Comparison of ENCODE assay signal across 8 mouse cellular contexts in genomic region chr15:62079155-62080109, GRCm38 (mm10).
DNase-seq lines count a peak whose midpoint lies in the region; ATAC-seq and TF ChIP-seq lines count a peak whose summit lies in the region.

No protein-coding gene starts in this region.

- peak; percentile 78 for ATAC-seq in heart, embryonic 11.5 days (replicated peaks; ENCODE audit: insufficient number of reproducible peaks, low FRiP score, low TSS enrichment)
- peak; percentile 86 for ATAC-seq in liver, postnatal 0 days
- ATAC-seq in stomach, embryonic 14.5 days (ENCODE audit: insufficient number of reproducible peaks, insufficient read depth, low FRiP score, low read depth), result peak; percentile 75

- H3K4me3 ChIP-seq in embryonic fibroblast, embryonic 13.5 days (ENCODE audit: insufficient read depth, low read length), result no peak overlapping the region
- no peak overlapping the region for H3K4me3 ChIP-seq in heart, embryonic 11.5 days (ENCODE audit: low read depth, low read length)
- H3K4me3 ChIP-seq in liver, postnatal 0 days (ENCODE audit: low read depth, low read length), result no peak overlapping the region
- no peak overlapping the region for H3K4me3 ChIP-seq in stomach, embryonic 14.5 days (ENCODE audit: low read depth, low read length)

- TF ChIP-seq CTCF in embryonic fibroblast, embryonic 13.5 days (IDR thresholded peaks at IDR 0.05; ENCODE audit: borderline replicate concordance, insufficient read depth, low read length), result no peak
- no peak for TF ChIP-seq CTCF in liver, postnatal 0 days (IDR thresholded peaks at IDR 0.05; ENCODE audit: low read depth)

- WGBS in heart, embryonic 11.5 days (ENCODE audit: insufficient replicate concordance), result 69% methylated on average over 9 of the region's 9 CpGs
- 70% methylated on average over 9 of the region's 9 CpGs for WGBS in liver, postnatal 0 days (ENCODE audit: insufficient replicate concordance)
- WGBS in stomach, embryonic 14.5 days, result 73% methylated on average over 9 of the region's 9 CpGs

- H3K9ac ChIP-seq in heart, embryonic 11.5 days (ENCODE audit: low read depth, low read length), result no peak overlapping the region
- H3K9ac ChIP-seq in liver, postnatal 0 days (replicated peaks), result no peak overlapping the region
- H3K9ac ChIP-seq in stomach, embryonic 14.5 days (replicated peaks; ENCODE audit: low read depth, low read length), result no peak overlapping the region

- no peaks in the 10 kb centered on the region for H3K36me3 ChIP-seq in heart, embryonic 11.5 days (ENCODE audit: control insufficient read depth, insufficient read depth, low read length)
- no peaks in the 10 kb centered on the region for H3K36me3 ChIP-seq in liver, postnatal 0 days (replicated peaks; ENCODE audit: insufficient read depth, low read length)
- no peaks in the 10 kb centered on the region for H3K36me3 ChIP-seq in stomach, embryonic 14.5 days (ENCODE audit: control insufficient read depth, insufficient read depth, low read length)

- peak; percentile 24; the same call in 1 of the 2 replicates for TF ChIP-seq EP300 in liver, postnatal 0 days (IDR thresholded peaks at IDR 0.05; ENCODE audit: low read depth)

- H3K27me3 ChIP-seq in heart, embryonic 11.5 days (ENCODE audit: control insufficient read depth, insufficient read depth, low read length), result no peaks in the 10 kb centered on the region
- no peaks in the 10 kb centered on the region for H3K27me3 ChIP-seq in liver, postnatal 0 days (ENCODE audit: insufficient read depth, low read length)
- H3K27me3 ChIP-seq in stomach, embryonic 14.5 days (ENCODE audit: control insufficient read depth, insufficient read depth, low read length), result no peaks in the 10 kb centered on the region

- no peak for TF ChIP-seq POLR2A in embryonic fibroblast, embryonic 13.5 days (IDR thresholded peaks at IDR 0.05; ENCODE audit: low read depth, low read length)

- H3K27ac ChIP-seq in embryonic fibroblast, embryonic 13.5 days (ENCODE audit: insufficient read depth, low read length), result peak overlapping the region; percentile 86
- no peak overlapping the region for H3K27ac ChIP-seq in heart, embryonic 11.5 days (ENCODE audit: low read depth, low read length)
- H3K27ac ChIP-seq in liver, postnatal 0 days (ENCODE audit: low read depth), result peak overlapping the region; percentile 46
- H3K27ac ChIP-seq in stomach, embryonic 14.5 days (ENCODE audit: low read length), result no peak overlapping the region

- peak; percentile 58 for DNase-seq in ES-CJ7 (ENCODE audit: low read depth, low spot score)
- DNase-seq in adrenal gland, adult 18-20 months (ENCODE audit: low spot score in 2 of 2), result peak; percentile 63 to 72
- peak; percentile 87 to 90 for DNase-seq in kidney, postnatal 36 days
- DNase-seq in liver, postnatal 0 days, result peak; percentile 61
- no peak for DNase-seq in embryo, embryonic 11 days

- no peak overlapping the region for H3K4me2 ChIP-seq in heart, embryonic 11.5 days
- no peak overlapping the region for H3K4me2 ChIP-seq in liver, postnatal 0 days (ENCODE audit: low read depth, low read length)
- H3K4me2 ChIP-seq in stomach, embryonic 14.5 days (replicated peaks; ENCODE audit: low read depth, low read length), result no peak overlapping the region

- H3K4me1 ChIP-seq in embryonic fibroblast, embryonic 13.5 days (ENCODE audit: control insufficient read depth, insufficient read depth, low read length), result peaks cover 3% of the 10 kb centered on the region; the same call in 1 of the 2 replicates
- H3K4me1 ChIP-seq in heart, embryonic 11.5 days (ENCODE audit: control insufficient read depth, insufficient read depth, low read length), result peaks cover 7% of the 10 kb centered on the region
- H3K4me1 ChIP-seq in liver, postnatal 0 days (ENCODE audit: insufficient read depth), result peaks cover 10% of the 10 kb centered on the region
- no peaks in the 10 kb centered on the region; the same call in 1 of the 2 replicates for H3K4me1 ChIP-seq in stomach, embryonic 14.5 days (ENCODE audit: control insufficient read depth, insufficient read depth, low read length)

- H3K9me3 ChIP-seq in heart, embryonic 11.5 days (replicated peaks; ENCODE audit: control insufficient read depth, low read length), result no peaks in the 10 kb centered on the region
- no peaks in the 10 kb centered on the region for H3K9me3 ChIP-seq in liver, postnatal 0 days (ENCODE audit: low read length)
- no peaks in the 10 kb centered on the region for H3K9me3 ChIP-seq in stomach, embryonic 14.5 days (ENCODE audit: control insufficient read depth, low read depth, low read length)

Comparison
In these comparisons a context has a peak if more than half of its experiments do, and no peak if none do; other contexts are left out.
1. H3K27ac ChIP-seq: peak in embryonic fibroblast, embryonic 13.5 days (single experiment) and liver, postnatal 0 days (single experiment); none in heart, embryonic 11.5 days (single experiment) and stomach, embryonic 14.5 days (single experiment).
2. Peak in every context shown above with its lines, with median percentiles within 50 percentile points of each other: ATAC-seq.